Mouse (Mus musculus) kidney, adult 8-10 months (tissue): ENCODE data around the gene Cnn2.
A peak's percentile ranks its signal among the peaks of the same experiment; 100 is the strongest.

Experiments used
- DNase-seq, 2 experiments: peaks; one replicate each; pipeline ENCODE4 v3.0.0; 2022

Cnn2 gene

DNA sequence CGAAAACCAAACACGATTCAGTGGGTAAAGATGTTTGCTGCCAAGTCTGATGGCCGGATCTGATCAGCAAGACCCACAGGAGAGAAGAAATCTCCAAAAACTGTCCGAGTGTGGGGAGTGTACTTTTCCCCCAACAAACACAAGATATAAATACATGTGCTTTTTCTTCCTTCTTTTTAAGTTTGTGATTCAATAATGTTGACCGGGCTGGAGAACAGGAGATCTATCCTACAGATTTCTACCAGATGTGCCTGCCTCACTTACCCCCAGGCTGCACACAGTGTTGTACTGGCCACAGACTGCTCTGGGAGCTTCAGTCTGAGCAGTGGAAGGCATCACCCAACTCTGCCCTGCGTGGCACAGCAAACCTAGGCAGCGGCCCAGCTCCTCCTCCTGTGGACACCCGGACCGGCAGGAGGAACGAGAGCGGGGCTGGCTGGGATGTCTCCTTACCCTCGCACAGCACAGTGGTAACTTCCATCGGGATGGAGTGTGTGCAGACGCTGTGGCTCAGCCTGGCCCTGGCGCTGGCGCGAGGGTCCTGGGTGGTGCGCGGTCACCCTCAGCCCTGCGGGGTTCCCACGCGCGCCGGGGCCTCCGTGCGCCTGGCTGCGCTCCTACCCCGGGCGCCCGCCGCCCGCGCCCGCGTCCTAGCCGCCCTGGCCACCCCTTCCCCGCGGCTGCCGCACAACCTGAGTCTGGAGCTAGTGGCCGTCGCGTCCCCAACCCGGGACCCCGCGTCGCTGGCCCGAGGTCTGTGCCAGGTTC, 17.8 kb upstream of the Cnn2 start, which contains the start of gene Grin3b:
Grin3b (plus strand) TSS at position 301 of the 768 bp plus-strand sequence.
- DNase-seq, result no peak

- no peak for DNase-seq
Measured at GRCm38 (mm10) chr10:79971183-79971497, 17.2 kb upstream of the Cnn2 start.

GRCm38 (mm10) chr10:79972831-79973230, 15.6 kb upstream of the Cnn2 start:
- no peak for DNase-seq

DNA sequence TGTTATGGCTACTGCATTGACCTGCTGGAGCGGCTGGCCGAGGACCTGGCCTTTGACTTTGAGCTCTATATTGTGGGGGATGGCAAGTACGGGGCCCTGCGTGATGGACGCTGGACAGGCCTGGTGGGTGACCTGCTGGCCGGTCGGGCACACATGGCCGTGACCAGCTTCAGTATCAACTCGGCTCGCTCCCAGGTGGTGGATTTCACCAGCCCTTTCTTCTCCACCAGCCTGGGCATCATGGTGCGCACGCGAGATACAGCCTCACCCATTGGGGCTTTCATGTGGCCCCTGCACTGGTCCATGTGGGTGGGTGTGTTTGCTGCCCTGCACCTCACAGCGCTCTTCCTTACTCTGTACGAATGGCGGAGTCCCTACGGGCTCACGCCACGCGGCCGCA, 14.3 kb upstream of the Cnn2 start:
- no peak for DNase-seq

- DNase-seq, result no peak
Measured at GRCm38 (mm10) chr10:79974668-79975067, 13.7 kb upstream of the Cnn2 start.

- no peak for DNase-seq
Measured at GRCm38 (mm10) chr10:79976071-79976721, 12.2 kb upstream of the Cnn2 start.

DNA sequence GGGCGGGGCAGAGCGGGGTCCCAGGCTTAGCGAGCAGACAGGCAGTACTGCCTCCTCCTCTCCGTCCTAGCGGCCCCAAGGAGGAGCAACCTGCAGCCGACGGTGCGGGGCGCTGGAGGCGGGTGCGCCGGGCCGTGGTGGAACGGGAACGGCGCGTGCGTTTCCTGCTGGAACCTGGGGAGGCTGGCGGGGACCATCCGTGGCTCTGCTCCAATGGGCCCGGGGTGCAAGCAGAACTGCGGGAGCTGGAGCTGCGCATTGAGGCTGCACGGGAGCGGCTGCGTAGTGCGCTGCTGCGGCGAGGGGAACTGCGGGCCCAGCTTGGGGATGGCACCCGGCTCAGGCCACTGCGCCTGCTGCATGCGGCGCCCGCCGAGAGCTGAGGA, 11.7 kb upstream of the Cnn2 start:
- no peak for DNase-seq

DNA sequence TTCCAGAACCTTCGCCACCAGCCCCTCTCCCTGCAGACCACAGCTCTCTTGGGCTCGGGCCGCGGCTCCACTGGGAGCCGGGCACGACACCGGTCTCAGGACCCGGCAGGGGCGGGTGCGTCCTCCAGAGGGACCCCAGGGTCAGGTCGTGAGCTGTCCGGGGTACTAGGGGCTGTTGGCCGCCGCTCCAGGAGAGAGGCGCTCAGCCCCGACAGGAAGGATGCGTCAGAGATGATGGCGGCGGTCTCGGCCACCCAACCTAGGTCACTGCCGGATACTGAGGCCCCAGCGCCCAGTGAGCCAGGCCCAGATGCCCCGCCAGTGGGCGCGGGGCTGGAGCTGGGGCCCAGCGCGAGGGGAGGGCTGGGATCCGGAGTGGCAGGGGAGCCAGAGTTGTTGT, 11.1 kb upstream of the Cnn2 start:
- DNase-seq, result no peak

- no peak for DNase-seq
Measured at GRCm38 (mm10) chr10:79978061-79978460, 10.3 kb upstream of the Cnn2 start.

GRCm38 (mm10) chr10:79979401-79980155, 8.8 kb upstream of the Cnn2 start:
- no peak for DNase-seq

DNA sequence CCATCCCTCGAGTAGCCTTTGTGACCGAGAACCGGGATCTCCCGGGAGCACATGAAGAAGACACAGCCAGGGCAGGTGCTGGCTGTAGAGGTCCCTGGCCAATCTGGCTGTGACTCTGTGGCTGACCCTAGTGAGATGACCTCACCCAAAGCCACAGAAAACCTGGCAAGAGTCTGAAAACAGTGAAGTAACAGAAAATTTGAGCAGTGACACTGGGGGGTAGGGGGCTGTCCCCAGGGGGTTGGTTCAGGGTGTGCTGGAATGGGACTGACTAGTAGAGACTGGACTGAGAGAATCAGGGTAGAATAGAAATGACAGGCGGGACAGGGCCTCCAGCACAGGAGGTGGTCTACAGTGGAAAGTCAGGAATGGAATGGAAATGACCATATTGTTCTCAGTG, 5.2 kb upstream of the Cnn2 start:
- no peak for DNase-seq

DNA sequence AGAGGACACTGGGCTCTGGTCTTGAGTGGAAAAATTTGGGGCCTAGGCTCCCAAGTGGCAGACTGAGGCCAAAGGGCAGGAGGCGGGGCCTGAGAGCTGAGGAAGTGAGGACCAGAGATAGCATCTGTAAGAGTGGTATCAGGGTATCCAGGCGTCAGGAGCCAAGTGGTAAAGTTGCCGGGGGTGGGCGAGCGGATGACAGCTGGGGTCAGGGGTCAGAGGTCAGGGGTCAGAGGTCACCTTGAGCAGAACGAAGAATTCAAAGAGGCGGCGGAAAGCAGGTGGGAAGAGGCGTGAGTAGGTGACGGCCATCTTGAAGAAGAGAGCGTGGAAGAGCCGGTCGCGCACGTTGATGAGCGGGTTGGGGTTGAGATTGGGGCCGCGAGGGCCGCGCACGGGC, 4.7 kb upstream of the Cnn2 start:
- peak; percentile 80 to 87 for DNase-seq

DNA sequence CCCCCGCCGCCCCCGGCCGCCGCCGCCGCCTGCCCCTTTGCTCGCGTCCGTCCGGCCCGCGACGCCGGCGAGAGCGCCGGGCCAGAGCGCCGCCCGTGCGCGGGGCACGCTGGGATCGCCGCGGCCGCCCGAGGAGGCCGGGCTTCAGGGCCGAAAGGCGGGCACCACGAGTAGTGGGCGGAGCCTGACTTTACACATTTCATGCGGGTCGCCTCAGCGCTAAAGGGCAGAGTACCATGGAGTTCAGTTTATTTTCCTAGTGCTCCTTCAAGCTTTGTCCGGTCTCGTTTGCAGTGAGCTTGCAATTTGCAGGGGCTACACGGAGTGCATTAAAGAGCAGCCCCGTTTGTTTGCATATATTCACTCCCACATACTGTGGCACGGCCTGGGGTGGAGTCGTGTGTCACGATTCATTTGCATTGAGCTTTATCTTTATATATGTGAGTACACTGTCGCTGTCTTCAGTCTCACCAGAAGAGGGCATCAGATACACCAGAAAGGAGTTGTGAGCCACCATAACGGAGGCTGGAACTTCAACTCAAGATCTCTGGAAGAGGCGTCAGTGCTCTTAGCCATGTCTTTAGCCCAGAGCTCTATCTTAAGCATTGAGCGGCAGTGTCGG, 4.1 kb upstream of the Cnn2 start, which contains the start of gene Tmem259:
Tmem259 (minus strand) TSS at position 136 of the 622 bp plus-strand sequence.
- peak; percentile 89 for DNase-seq

GRCm38 (mm10) chr10:79984871-79985270, 3.5 kb upstream of the Cnn2 start:
- DNase-seq, result peak; percentile 99 to 100

GRCm38 (mm10) chr10:79985334-79986231, 2.8 kb upstream of the Cnn2 start:
- peak; percentile 65 to 66 for DNase-seq

DNA sequence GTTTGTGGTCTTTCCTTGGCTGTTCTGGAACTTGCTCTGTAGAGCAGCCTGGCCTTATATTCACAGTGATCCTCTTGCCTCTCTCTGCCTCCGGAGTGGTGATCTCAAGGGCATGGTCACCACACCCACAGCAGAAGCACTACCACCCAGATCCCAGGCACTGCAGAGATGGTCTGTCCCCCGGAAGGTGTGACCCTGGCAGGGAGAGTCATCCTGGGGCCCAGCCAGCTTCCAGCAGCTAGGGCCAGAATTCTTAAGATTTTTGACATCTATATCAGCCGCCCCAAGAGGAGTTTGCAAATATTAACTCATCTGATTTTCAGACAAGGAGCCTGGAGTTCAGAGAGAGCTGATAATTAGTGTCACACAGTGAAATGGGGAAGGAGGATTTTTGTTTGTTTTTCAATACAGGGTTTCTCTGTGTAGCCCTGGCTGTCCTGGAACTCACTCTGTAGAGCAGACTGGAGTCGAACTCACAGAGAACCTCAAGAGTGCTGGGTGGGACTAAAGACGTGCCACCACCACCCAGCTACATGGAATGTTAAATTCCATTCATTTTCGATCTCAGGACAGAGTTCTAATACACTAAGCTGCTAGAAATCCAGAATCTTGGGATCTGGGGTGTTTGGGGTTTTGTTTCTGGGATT, 2.0 kb upstream of the Cnn2 start:
- no peak for DNase-seq

GRCm38 (mm10) chr10:79986963-79987362, 1.4 kb upstream of the Cnn2 start:
- peak; percentile 75 to 89 for DNase-seq

DNA sequence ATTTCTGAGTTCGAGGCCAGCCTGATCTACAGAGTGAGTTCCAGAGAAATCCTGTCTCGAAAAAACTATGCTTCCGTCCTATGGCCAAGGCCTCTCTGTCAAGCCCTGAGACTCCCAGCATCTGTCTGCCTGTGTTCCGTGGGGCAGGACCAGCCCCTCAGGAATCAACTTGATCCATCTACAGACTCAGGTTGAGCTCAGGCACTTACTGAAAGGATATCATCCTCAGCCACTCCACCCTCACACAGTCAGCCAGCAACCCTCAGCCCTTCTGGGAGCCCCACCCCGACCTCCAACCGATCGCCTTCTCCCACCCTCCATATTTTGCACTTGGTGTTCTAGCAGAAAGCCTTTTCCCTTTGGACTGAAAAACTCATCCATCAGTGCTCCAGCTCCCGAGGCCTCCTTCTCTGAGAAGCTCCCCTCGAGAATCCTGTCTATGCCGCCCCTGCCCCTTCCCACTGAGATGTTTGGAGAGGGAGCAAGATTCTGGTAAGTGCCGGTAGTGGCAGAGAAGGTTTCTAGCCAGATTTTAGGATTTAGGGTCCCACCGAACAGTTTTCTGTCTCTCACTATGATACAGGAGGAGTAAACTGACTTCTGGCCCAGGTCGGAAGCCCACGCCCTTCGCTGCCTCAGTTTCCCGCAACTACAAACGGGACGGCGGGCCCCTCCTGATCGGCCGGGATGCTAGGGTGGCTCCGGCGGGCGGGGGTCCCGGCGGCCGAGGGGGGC, 446 bp upstream of the Cnn2 start:
- no peak for DNase-seq

GRCm38 (mm10) chr10:79989272-79989786, 945 bp downstream of the Cnn2 start:
- no peak for DNase-seq

DNA sequence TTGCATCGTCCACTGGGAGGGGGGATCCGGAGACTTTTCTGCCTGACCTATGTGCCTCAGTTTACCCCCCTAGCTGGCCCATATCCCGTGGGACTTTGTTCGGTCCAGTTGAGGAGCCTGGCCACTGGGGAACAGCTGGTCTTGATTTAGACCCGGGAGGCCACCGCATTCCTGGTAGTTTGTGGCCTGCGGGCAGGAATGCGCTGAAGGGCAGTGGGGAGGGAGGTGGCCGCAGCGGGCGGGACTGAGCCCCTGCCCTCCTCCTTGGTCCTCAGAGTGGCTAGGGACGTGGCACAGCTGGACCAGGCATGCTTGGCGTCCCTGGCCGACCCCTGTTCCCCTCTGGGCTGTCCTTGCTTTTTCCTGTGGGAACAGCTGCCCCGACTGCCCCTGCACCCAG, 1.5 kb downstream of the Cnn2 start:
- DNase-seq, result no peak

- DNase-seq, result no peak
Measured at GRCm38 (mm10) chr10:79991099-79991498, 2.7 kb downstream of the Cnn2 start.
